Mouse (Mus musculus) stomach, embryonic 15.5 days (tissue): Measurements from ENCODE around the gene Itga3. TPM values are rescaled to one million over a fixed set of nuclear protein-coding genes. Genes with fewer than 3 reads are reported as not detected.

ENCODE experiments used
- ATAC-seq: fragments of 200-750 bp; cut with Nextera tagmentation; 2 replicates; pipeline ENCODE4 v1.8.0; 2017; ENCODE audit warnings: low read depth, moderate number of reproducible peaks, moderate TSS enrichment; ENCODE audit not compliant: insufficient read depth, low FRiP score
- H3K27ac ChIP-seq: fragments of 300-500 bp; sonication (generic); 2 replicates; pipeline ENCODE4 v1.5.1; 2015; ENCODE audit warnings: mild to moderate bottlenecking, inconsistent platforms
- H3K27me3 ChIP-seq: fragments of 300-500 bp; sonication (generic); replicated peaks from 2 replicates; pipeline ENCODE4 v1.6.1; 2015; ENCODE audit warnings: inconsistent platforms
- H3K36me3 ChIP-seq: fragments of 300-500 bp; sonication (generic); 2 replicates; pipeline ENCODE4 v1.6.1; 2015; ENCODE audit warnings: inconsistent platforms
- H3K4me1 ChIP-seq: fragments of 300-500 bp; sonication (generic); 2 replicates; pipeline ENCODE4 v1.6.1; 2015; ENCODE audit warnings: inconsistent platforms
- H3K4me2 ChIP-seq: fragments of 300-500 bp; sonication (generic); 2 replicates; pipeline ENCODE4 v1.6.1; 2015; ENCODE audit warnings: mild to moderate bottlenecking, inconsistent platforms
- H3K4me3 ChIP-seq: fragments of 300-500 bp; sonication (generic); replicated peaks from 2 replicates; pipeline ENCODE4 v1.5.1; 2015; ENCODE audit warnings: inconsistent platforms
- H3K9ac ChIP-seq: fragments of 300-500 bp; sonication (generic); 2 replicates; pipeline ENCODE4 v1.6.1; 2015; ENCODE audit warnings: inconsistent platforms
- H3K9me3 ChIP-seq: fragments of 300-500 bp; sonication (generic); 2 replicates; pipeline ENCODE4 v1.6.1; 2016; ENCODE audit warnings: inconsistent platforms
- WGBS: fragments of 180-500 bp; shearing (Covaris S2); methylation state at CpG from one replicate; pipeline ENCODE4 v1.1.7; 2015; 5-methylcytosine and 5-hydroxymethylcytosine counted together
- polyA plus RNA-seq: library from polyadenylated mRNA; unstranded; fragments of >200 nt; fragmentation: Nextera tagmentation; extraction: Ambion mirVana; gene quantifications from 2 replicates; pipeline ENCODE4 v1.2.1, GENCODE M21; 2015

The Itga3 gene
- polyA plus RNA-seq, 1 experiment from 2014 or later: 24.1 TPM

- Histone ChIP-seq H3K4me1 (no peaks in the 10 kb centered on the region), H3K4me2 (no peak overlapping the region), H3K4me3 (no peak overlapping the region), H3K9me3 (no peaks in the 10 kb centered on the region), H3K27me3 (no peaks in the 10 kb centered on the region), H3K9ac (no peak overlapping the region), H3K36me3 (no peaks in the 10 kb centered on the region), H3K27ac (no peak overlapping the region)
- WGBS: 48% methylated on average over 19 of the region's 19 CpGs
- ATAC-seq: no peak
Observed at GRCm38 (mm10) chr11:95056768-95057501, 19.7 kb downstream of the Itga3 start.

- H3K27me3 ChIP-seq: no peaks in the 10 kb centered on the region
- H3K4me1 ChIP-seq: no peaks in the 10 kb centered on the region
- no peak overlapping the region for H3K9ac ChIP-seq
- H3K4me3 ChIP-seq: no peak overlapping the region
- 79% methylated on average over 9 of the region's 9 CpGs for WGBS
- H3K4me2 ChIP-seq: no peak overlapping the region
- ATAC-seq: no peak
- H3K9me3 ChIP-seq: no peaks in the 10 kb centered on the region
- H3K27ac ChIP-seq: no peak overlapping the region
- peaks cover 5% of the 10 kb centered on the region; the same call in 1 of the 2 replicates for H3K36me3 ChIP-seq
Observed at GRCm38 (mm10) chr11:95053062-95053461, 23.5 kb downstream of the Itga3 start.

DNA sequence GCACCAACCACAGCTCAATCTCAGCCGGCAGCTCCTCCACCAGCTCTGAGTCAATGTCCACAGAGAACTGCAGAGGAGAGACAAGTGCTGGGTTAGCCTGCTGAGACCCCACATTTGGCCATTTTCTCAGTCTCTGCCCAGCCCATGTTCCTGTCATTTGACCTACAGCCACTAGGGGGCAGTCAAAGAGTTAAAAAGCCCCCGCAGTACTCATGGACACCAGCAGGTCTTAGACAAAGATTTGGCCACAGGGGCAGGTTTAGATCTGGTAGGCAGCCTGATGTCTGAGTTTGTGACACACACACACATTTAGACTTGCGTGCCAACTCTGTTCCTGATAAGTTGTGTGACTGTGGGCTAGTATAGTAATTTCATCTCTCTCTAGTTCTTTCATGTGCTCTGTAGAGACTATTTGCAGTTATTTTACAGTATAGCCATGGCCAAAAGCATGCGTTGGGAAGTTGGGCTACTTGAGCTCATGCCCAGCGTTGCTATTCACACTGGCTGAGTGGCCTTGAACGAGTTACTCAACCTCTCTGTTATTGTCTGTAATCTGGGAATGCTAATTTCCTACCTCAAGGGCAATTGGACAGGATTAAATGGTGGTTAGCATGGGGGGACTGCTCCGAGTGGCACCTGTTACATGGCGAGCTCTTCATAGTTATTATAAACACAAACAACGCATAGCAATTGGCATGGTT lies 29.5 kb downstream of the Itga3 start:
- no peak overlapping the region for H3K4me3 ChIP-seq
- H3K36me3 ChIP-seq: peaks cover 11% of the 10 kb centered on the region; the same call in 1 of the 2 replicates
- no peak overlapping the region for H3K27ac ChIP-seq
- H3K9me3 ChIP-seq: no peaks in the 10 kb centered on the region
- no peaks in the 10 kb centered on the region for H3K27me3 ChIP-seq
- 57% methylated on average over 9 of the region's 9 CpGs for WGBS
- no peak overlapping the region for H3K4me2 ChIP-seq
- no peak overlapping the region for H3K9ac ChIP-seq
- peak; percentile 32; the same call in 1 of the 2 replicates for ATAC-seq
- peaks cover 3% of the 10 kb centered on the region; the same call in 1 of the 2 replicates for H3K4me1 ChIP-seq

GRCm38 (mm10) chr11:95044185-95044870 lies 32.3 kb downstream of the Itga3 start:
- Histone ChIP-seq H3K4me2 (no peak overlapping the region), H3K4me3 (no peak overlapping the region), H3K4me1 (peaks cover 20% of the 10 kb centered on the region), H3K9ac (no peak overlapping the region), H3K27ac (no peak overlapping the region), H3K27me3 (no peaks in the 10 kb centered on the region), H3K9me3 (no peaks in the 10 kb centered on the region), H3K36me3 (0 out of 2 replicates have a peak, but pooled peaks cover 6% of the 10 kb centered on the region)
- no peak for ATAC-seq
- 57% methylated on average over 13 of the region's 13 CpGs for WGBS

DNA sequence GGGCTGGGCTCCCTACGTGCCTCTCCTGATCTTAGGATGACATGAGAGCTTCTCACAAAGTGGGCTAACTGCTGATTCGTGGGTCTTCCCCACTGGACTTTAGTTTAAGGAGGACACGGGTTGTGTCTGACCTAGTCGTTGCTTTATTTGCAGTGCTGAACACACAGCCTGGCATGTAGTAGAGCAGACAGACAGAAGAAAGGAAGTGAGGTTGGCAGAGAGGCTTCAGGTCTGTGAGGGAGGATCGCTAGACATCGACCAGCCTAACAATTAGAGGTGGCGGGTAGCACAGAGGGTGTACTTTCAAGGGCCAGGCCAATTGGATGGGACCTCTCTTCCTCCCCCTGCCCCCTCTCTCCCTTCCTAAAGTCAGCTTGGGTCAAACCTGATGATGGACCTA lies 33.0 kb downstream of the Itga3 start:
- H3K4me2 ChIP-seq: no peak overlapping the region
- no peaks in the 10 kb centered on the region for H3K27me3 ChIP-seq
- H3K9me3 ChIP-seq: no peaks in the 10 kb centered on the region
- H3K9ac ChIP-seq: no peak overlapping the region
- 0 out of 2 replicates have a peak, but pooled peaks cover 6% of the 10 kb centered on the region for H3K36me3 ChIP-seq
- WGBS: 58% methylated on average over 7 of the region's 7 CpGs
- H3K4me1 ChIP-seq: peaks cover 20% of the 10 kb centered on the region
- no peak for ATAC-seq
- H3K27ac ChIP-seq: no peak overlapping the region
- H3K4me3 ChIP-seq: no peak overlapping the region

DNA sequence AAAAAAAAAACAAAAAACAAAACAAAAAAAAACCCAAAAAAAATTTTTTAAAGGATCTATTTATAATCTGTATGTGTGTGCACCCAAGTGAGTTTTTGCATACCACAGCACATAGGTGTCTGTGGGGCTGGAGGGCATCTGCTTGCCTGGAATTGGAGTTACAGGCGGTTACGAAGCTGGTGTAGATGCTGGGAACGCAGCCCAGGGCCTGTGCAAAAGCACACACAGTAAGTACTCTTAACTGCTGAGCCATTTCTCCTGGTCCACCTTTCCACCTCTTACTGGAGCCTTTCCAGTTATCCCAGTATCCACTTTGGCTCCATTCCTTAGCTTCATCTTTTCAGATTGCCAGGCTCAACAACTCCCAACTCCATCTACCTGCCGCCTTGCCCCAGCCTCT lies 33.5 kb downstream of the Itga3 start:
- 89% methylated on average over 4 of the region's 4 CpGs for WGBS
- Histone ChIP-seq H3K27me3 (no peaks in the 10 kb centered on the region), H3K36me3 (0 out of 2 replicates have a peak, but pooled peaks cover 6% of the 10 kb centered on the region), H3K4me3 (no peak overlapping the region), H3K4me1 (peaks cover 24% of the 10 kb centered on the region), H3K4me2 (no peak overlapping the region), H3K9me3 (no peaks in the 10 kb centered on the region), H3K9ac (no peak overlapping the region), H3K27ac (no peak overlapping the region)
- ATAC-seq: no peak

DNA sequence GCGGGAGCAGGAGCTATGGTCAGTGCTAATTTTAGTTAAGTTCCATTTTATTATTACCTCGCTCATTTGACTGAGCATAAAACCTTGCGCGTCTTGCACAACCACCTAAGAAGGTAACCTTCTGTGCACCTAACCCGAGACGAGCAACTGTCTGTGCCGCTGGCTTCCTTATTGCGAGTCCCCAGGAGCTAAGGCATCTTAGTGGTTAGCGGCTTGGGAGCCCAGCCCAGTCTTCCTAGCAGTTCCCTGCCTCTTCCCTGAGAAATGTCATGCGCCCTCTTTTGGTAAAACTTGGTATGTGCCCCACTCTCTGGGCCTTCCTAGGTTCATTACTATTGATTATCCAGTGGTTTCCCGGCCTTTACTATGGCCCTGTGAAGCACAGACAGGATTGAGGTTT lies 34.5 kb downstream of the Itga3 start:
- Histone ChIP-seq H3K27ac (peak overlapping the region; percentile 41; the same call in 1 of the 2 replicates), H3K9ac (0 out of 2 replicates have a peak overlapping the region, but pooled peaks have one; percentile 17)
- peak; percentile 15; the same call in 1 of the 2 replicates for ATAC-seq

DNA sequence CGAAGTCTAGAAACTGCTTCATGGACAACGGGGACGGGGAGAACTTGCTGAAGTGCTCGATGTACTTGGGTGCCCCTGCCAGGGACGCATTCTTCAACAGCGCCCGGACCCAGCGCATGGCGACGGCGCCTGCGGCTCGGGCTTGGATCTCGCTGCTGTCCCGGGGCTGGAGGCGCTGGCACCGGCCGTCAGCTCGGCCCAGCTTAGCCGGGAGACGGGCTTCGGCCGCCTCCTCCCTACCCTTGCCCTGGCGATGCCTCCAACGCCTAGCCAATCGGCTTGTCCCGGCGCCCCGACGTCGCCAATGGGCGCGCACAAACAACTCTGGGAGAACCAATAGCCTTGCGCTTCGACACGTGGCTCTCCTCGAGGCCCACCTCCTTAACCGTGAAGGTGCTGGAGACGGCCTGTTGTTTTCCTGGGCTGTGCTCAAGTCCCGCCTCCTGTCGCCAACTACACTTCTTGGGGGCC lies 35.4 kb downstream of the Itga3 start, which contains the start of gene Pdk2:
TSS of gene Pdk2 (minus strand) at position 216 of the 471 bp plus-strand sequence.
- 0% methylated on average over 41 of the region's 41 CpGs for WGBS
- H3K9me3 ChIP-seq: no peaks in the 10 kb centered on the region
- H3K27ac ChIP-seq: peak within 1 kb of the TSS; percentile 81
- H3K36me3 ChIP-seq: peaks cover 6% of the 10 kb centered on the region; the same call in 1 of the 2 replicates
- H3K4me3 ChIP-seq: peak within 1 kb of the TSS; percentile 88
- peak within 1 kb of the TSS; percentile 88 for H3K4me2 ChIP-seq
- H3K9ac ChIP-seq: peak within 1 kb of the TSS; percentile 60
- H3K4me1 ChIP-seq: peaks cover 24% of the 10 kb centered on the region
- ATAC-seq: peak; percentile 96
- H3K27me3 ChIP-seq: no peaks in the 10 kb centered on the region

More for the DNA sequence above, 34.5 kb downstream of the Itga3 start:
- peak overlapping the region; percentile 88 for H3K4me3 ChIP-seq
- peak overlapping the region; percentile 88 for H3K4me2 ChIP-seq
- WGBS: under 1% methylated on average over 11 of the region's 11 CpGs
- peaks cover 24% of the 10 kb centered on the region for H3K4me1 ChIP-seq
- no peaks in the 10 kb centered on the region for H3K9me3 ChIP-seq
- H3K36me3 ChIP-seq: peaks cover 6% of the 10 kb centered on the region; the same call in 1 of the 2 replicates
- no peaks in the 10 kb centered on the region for H3K27me3 ChIP-seq

DNA sequence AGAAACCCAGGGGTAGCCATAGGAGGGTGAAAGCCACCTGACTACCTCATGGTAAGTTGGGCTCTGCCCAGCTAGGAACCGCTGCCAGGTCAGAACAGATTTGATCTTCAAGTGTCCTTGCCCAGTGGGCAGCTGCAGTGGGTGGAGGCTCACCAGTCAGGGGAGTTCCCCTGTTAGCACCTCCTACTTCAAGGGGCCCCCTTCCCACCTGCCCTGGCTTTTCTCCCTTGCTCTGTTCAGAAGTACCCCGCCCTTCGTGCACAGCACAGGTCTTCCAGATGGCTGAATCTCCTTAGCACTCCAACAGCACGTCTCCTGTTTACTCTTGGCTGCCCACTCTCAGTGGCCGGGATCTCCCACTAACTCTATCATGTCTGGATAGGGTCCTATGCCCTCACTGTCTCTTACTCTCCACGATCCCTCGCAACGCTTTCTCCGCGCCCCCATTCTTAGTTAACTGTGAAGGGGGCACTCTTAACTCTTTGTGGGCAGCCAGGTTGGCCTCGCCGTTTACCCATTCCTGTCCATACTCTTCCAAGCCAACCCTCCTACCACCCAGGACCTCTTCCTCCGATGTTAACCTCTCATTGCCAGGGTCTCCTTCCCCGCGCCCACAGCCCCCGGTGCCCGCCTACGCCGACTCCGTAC lies 36.0 kb downstream of the Itga3 start:
- Histone ChIP-seq H3K4me3 (peak overlapping the region; percentile 88), H3K27me3 (no peaks in the 10 kb centered on the region), H3K9ac (peak overlapping the region; percentile 60), H3K27ac (peak overlapping the region; percentile 81), H3K4me1 (peaks cover 24% of the 10 kb centered on the region), H3K9me3 (no peaks in the 10 kb centered on the region), H3K36me3 (peaks cover 6% of the 10 kb centered on the region; the same call in 1 of the 2 replicates), H3K4me2 (peak overlapping the region; percentile 88)
- WGBS: 2% methylated on average over 20 of the region's 20 CpGs
- peak; percentile 45 for ATAC-seq

GRCm38 (mm10) chr11:95039766-95040165 lies 36.8 kb downstream of the Itga3 start:
- no peaks in the 10 kb centered on the region for H3K9me3 ChIP-seq
- no peaks in the 10 kb centered on the region; the same call in 1 of the 2 replicates for H3K36me3 ChIP-seq
- H3K27ac ChIP-seq: no peak overlapping the region
- H3K4me3 ChIP-seq: peak overlapping the region; percentile 88; the same call in 1 of the 2 replicates
- 83% methylated on average over 4 of the region's 4 CpGs for WGBS
- peak overlapping the region; percentile 88 for H3K4me2 ChIP-seq
- ATAC-seq: no peak
- peaks cover 24% of the 10 kb centered on the region for H3K4me1 ChIP-seq
- H3K9ac ChIP-seq: no peak overlapping the region
- no peaks in the 10 kb centered on the region for H3K27me3 ChIP-seq
